Mouse (Mus musculus) mouse trophoblast stem cell (cell line): ENCODE results near the gene Nr2c1.

Experiments
- in situ Hi-C, 2 experiments: fragments of 300-500 bp; cut with MseI, MboI; formaldehyde crosslinking; loops; 2 replicates in 1 of 2; 3 replicates in 1 of 2; pipeline ENCODE4 v1.15.1; 2025

Nr2c1 gene

DNA sequence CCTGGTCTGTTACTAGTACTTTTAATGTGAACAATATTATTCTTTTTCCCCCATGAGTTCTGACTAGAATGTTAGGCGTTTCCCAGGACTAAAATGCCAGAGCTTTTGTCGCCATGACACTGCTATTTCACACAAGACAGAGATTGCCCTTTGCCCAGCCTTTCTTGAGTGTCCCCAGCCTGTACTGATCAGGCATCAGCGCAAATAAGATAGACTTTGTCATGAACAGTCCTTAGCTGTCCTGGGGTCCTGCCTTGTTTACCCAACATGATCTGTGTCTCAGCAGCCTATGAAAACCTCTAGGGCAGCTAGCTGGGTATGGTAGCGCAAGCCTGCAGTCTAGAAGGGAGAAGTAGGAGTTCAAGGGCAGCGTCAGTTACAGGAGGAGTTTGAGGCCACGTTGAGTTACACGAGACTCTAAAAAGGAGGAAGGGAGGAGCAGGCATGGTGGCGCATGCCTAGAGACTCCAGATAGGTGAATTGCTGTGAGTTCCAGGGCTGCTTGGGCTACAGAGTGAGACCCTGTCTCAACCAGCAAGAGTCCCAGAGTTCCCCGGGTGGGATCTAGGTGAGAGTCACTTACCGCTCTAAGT is 8.8 kb upstream of the Nr2c1 start:
- in situ Hi-C loops: no loop called here

DNA sequence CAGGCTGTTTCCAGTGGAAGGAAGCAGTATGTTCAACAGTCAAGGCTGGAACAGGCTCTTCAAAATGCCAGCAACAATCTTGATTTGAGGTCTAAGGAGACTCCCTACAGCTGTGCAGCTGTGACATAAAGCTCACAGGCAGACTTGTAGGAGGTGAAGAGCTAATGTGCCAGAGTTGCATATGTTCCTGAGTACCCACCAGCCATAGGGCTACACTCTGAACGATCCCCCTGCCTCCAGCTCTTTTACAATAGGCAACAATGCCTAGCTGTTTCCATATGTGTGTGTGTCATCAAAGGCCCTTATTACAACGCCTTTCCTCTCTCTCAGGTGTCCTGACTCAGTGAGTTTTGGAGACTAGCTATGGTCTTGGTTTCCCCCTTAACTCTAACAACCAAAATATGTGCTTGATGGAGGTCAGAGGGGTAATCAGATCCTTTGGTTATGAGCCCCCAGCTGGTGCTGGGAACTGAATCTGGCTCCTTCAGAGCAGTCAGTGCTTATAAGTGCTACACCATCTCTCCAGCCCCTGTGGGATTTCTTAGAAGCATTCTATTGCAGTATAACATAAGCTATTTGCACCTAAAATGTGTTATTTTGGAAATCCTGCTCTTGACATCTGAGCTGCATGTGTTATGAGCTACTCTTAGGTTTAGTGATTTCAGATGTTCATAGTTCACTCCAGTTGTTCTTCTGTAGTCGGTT is 7.4 kb upstream of the Nr2c1 start:
- in situ Hi-C loops: no loop called here

DNA sequence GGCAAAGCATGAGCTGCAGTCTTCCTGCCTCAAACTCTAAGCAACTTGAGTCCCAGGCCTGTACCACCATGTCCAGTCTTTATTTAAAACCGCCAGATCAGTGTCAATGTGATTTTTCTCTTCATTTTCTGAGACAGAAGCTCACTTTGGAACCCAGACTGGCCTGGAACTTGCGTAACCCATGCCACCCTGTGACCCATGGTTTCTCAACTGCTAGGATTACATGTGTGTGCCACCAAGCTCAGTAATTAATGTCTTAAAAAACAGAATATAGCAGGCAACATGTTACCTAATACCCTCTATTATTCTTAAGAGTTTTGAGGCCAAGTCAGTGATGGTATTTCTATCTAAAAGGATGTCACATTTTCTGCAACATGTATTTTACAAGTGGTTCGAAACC is 5.4 kb upstream of the Nr2c1 start:
- in situ Hi-C loops: no loop called here

DNA sequence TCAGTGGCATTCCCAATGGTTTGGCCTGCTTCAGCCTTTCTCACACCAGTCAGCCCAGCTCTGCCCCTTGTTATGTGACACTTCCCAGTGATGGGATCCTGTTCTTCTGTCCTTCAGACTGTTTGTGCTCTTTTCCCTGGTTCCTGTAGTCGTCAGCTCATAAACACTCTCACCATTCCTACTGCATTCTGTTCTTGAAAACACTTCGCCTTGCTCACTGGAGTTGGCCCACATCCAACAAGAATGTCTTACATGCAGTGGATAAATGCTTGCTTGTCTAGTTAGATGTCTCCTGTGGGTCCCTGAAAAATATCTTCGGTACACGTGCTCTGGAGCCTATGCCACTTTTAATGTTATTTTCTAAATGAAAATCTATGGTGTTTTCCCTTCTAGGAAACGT is 3.2 kb upstream of the Nr2c1 start:
- in situ Hi-C loops: no loop called here

DNA sequence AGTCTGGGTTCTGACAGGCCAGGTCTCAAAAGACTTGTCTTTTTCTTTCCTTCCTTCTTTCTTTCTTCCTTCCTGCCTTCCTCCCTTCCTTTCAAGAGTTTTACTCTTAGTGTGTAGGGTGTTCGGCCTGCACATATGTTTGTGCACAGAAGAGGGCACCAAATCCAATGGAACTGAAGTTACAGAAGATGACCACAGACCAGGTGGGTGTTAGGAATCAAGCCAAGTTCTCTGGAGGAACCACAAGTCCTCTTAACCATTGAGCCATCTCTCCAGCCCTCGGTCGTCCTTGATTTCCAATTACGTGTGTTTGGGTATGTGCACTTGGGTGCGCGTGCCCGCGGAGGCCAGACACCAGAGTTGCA is 450 bp upstream of the Nr2c1 start:
- in situ Hi-C loops: no loop called here

DNA sequence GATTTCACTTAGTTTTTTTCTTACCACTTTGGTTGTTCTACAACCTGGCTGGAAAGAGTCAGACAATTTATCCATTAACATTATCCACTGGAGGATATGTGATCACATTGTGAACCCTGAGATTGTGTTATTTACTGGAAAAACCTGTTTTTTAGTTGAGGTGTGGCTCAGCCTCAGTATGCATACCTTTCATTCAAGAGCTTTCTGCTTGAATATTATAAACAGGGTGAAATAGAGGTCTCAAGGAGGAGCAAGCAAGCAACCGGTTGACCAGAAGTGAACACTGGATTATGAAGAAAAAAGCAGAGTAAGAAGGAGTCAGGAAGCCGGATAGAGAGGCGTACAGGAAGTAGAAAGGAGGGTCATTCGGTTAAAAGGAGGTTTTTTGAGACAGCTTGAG is 3.7 kb downstream of the Nr2c1 start:
- in situ Hi-C loops: no loop called here

DNA sequence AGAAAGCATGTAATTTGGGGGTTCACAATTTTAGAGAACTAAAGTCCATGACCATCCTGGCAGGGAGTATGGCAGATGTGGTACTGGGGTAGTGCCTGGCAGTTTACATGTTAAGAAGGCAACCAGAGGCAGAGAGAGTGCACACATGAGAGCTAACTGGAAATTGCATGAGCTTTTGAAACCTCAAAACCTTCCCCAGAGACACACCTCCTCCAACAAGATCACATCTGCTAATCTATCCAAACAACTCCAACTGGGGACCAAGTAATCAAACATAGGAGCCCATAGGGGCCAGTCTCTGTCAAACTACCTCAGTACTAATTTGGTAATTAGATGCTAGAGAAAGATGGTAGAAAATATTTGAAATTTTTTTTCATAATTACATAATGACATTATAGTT is 6.0 kb downstream of the Nr2c1 start:
- in situ Hi-C loops: no loop called here

DNA sequence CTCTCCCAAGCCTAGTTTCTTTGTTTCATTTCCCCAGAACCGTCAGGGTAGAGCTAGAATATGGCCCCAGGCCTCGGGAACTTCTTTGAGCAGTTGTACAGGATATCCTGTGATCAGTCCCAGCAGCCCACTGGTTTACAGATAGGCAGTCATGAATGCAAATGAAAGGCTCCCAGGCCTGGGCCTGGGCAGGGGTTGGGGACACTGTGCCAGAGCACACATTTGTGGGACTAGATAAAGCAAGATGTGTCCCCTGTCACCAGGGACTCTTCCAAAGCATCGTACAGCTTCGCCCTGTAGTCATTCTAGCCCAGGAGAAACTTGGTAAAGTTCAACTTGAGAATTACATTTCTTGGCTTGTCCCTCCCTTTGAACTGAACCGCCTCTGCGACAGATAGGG is 11.1 kb downstream of the Nr2c1 start:
- in situ Hi-C loops: no loop called here

DNA sequence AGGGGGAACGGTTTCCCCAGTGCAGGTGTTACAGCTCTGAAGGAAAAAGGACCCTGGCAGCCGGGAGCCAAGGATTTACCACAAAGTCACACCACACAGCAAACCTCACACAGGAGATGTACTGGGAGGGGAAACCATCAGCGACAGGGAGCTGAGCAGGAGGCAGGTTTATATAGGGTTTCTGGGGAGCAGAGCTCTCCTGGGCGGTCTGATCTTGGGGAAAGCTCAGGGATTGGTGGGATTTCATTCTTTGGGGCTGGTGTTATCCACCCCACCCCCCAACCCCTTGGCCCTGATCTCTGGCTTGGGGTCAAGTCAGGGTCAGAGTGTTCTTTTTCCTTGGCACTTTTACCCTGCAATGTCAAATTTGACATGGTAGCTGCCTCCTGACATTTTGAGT is 11.6 kb downstream of the Nr2c1 start:
- in situ Hi-C loops: no loop called here

DNA sequence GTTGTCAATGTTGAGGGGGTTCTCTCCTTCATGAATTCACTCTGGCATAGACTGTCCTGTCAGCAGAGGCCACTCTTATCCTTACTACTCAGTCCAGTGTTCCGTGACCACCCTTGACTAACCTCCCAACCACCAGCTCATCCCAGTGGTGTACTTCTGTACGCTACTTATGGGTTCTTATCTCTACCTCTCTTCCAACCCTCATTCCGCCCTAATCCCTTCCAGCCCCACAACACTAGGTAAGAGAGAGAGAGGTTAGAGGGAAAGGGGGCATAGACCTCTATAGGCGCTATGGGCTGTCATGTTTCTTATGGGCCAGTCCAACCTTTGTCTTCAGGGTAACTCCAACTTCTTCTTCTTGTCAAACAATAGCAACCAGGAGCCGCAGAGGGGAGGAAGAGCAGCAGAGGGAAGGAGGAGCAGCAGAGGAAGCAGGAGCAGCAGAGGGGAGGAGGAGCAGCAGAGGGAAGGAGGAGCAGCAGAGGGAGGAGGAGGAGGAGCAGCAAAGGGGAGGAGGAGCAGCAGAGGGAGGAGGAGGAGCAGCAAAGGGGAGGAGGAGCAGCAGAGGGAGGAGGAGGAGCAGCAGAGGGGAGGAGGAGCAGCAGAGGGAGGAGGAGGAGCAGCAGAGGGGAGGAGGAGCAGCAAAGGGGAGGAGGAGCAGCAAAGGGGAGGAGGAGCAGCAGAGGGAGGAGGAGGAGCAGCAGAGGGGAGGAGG is 13.4 kb downstream of the Nr2c1 start:
- in situ Hi-C loops: no loop called here

DNA sequence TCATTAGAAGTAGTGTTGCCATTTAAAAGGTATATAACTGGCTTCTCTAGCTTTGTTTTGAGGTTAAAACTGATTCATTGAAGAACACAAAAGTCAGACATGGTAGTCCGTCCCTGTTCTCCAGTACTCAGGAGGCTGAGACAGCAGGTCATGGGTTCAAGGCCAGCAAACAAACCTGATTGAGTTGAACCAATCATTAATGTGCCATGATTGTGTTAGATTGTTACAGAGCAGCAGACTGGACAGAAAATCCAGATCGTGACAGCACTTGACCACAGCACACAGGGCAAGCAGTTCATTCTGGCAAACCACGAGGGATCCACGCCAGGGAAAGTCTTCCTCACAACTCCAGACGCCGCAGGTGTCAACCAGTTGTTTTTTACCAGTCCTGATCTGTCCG is 14.2 kb downstream of the Nr2c1 start:
- in situ Hi-C loops: no loop called here

DNA sequence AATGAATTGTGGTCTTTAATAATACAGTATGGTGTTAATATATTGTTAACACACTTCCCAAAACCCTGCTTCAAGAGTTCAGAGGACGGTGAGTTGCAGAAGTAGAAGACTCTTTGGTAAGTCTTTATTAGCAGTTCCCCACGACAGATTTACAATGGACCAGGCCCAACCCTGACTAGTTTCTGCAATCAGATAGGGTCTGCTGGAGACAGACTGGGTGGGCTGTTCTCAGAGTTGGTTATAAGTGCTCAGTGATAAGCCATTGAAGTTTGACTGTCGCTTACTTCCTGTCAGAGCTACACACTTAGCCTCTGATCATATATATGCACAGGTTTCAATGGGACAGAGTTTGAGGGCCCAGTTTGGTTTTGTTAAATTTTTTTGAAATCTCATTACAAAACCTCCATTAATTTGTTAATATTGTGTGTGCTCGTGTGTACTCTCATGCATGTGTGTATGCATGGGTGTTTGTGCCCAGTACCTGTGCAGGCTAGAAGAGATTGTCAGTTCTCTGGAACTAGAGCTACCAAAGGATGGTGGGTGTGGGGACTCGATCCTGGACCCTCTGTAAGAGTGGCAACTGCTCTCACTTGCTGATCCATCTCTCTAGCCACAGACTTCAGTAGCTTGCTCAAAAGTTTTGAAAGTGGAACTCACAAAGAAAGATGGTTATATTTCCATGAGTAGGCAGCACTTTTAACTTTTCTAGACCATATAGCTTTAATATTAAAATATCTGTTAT is 16.5 kb downstream of the Nr2c1 start:
- in situ Hi-C loops: no loop called here

DNA sequence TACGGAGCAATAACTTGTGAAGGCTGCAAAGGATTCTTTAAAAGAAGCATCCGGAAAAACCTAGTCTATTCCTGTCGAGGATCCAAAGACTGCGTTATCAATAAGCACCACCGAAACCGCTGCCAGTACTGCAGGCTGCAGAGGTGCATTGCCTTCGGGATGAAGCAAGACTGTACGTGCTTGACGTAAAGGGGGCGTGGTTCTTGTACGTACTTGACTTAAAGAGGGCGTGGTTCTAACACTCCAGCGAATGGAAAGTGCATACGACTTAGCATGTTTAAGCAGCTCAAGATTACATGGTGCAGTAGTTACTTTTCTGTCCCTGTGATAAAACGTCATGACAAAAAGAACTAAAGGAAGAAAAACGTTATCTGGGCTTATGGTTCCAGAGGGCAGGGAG is 17.6 kb downstream of the Nr2c1 start:
- in situ Hi-C loops: no loop called here

DNA sequence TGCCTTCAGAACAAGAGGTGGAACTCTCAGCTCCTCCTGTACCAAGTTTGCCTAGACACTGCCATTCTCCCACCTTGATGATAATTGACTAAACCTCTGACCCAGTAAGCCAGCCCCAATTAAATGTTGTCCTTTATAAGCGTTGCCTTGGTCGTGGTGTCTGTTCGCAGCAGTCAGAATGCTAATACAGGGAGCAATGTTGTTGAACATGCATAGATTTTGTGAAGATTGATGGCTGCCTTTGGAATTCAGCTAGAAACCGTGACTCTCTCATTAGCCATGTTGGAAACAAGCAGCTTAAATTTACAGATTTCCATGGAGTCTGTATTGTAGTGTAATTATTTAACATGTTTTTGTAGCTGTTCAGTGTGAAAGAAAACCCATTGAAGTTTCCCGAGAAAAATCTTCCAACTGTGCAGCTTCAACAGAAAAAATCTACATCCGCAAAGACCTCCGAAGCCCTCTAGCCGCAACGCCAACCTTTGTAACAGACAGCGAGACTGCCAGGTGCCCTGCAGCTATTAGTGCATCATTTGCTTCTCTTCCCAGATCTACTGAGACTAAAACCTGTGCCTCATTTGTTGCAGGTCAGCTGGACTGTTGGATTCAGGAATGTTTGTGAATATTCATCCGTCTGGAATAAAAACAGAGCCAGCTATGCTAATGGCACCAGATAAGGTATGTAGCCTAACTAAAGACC is 19.4 kb downstream of the Nr2c1 start:
- in situ Hi-C loops: no loop called here

DNA sequence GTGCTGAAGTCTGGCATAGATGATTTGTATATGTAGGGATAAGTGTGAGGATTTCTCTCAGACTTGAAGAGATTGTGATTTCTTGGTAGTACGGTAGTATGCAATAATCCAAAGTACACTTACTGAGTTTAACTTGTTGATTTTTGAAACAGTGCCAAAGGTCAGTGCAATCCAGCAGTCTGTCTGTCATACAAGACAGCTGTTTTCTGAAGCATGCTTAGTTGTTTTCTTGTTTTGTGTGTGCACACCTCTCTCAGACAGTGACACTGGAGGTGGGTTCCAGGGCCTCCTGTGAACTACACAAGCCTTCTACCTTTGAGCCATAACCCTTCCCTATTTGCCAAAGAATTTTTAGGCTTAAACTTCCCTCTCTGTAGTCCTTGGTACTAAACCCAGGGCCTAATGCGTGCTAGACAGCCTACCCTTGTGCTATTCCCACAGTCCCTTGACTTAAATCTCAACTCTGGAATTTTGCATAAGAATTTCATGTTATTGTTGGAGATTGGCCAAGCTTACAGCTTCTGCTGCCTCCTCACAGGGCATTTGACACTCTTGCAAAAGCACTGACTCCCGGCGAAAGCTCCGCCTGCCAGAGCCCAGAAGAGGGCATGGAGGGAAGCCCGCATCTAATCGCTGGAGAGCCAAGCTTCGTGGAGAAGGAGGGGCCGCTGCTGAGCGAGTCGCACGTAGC is 23.8 kb downstream of the Nr2c1 start:
- in situ Hi-C loops: no loop called here

DNA sequence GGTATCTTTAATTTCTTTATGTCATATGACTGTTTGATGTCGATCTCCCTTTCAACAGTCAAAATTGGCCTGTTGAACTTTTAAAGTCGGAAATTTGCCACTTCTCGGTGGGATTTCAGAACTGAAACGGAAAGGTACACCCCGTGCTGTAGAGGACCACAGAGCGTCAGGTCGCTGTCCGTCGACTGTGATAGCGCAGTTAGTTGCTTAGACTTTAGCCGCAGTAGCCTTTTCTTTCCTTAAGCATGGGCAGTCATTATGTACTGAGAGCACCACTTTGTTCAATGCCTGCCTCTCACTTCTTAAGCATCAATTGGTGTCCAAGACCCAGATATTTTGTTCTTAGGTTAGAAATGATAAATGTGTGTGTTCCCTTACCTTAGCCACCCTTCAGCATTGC is 24.3 kb downstream of the Nr2c1 start:
- in situ Hi-C loops: no loop called here

DNA sequence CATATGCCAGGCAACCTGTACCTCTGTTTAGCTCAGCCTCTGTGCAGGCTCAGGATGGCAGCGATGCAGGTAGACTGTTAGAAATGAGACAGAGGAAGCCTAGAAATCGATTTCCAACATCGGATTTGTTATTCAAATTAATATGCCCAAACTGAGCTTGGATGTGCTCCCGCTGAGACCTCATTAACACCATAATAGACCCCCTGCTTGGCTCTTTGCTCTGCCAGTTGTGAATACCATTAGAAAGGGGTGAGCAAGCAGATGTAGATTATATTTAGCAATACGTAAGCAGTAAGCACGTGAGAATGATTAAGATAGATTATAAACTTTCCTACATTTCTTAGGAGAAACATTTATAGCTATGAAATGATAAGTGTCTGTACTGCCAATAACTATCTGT is 24.9 kb downstream of the Nr2c1 start:
- in situ Hi-C loops: no loop called here

DNA sequence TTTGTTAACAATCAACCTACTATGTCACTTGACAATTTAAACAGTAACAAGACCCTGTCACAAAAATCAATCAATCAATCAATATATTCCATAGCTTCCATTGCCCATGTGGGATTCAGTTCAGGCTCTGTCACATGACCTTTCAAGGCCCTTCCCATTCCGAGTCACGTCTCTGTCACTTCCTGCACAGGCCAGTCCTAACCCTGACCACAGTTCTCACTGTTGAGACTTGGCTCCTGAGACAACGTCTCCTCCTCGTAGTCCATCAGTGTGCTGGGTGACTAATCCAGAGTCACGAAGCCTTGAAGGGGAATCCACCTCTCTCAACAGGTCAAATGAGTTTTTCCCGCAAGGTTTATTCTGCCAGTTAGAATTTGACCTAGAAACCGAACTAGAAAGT is 26.8 kb downstream of the Nr2c1 start:
- in situ Hi-C loops: no loop called here

DNA sequence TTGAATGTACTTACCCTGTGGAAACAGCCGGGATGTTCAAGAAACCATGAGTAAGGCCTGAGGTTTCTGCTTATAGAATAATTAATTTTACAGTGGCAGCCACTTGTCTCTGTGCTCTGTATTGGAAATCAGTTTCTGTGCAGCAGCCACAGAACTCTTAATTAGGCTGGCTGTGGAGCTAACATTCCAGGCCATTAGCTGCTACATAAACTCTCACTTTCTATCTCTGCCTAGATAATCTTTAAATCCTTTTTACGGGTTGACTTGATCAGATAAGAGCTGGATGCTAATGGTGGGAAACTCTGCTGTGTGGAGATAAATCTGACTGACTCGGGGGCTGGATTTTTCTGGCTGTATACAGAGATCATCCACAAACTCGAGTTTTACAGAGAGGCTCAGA is 35.4 kb downstream of the Nr2c1 start:
- in situ Hi-C loops: no loop called here

DNA sequence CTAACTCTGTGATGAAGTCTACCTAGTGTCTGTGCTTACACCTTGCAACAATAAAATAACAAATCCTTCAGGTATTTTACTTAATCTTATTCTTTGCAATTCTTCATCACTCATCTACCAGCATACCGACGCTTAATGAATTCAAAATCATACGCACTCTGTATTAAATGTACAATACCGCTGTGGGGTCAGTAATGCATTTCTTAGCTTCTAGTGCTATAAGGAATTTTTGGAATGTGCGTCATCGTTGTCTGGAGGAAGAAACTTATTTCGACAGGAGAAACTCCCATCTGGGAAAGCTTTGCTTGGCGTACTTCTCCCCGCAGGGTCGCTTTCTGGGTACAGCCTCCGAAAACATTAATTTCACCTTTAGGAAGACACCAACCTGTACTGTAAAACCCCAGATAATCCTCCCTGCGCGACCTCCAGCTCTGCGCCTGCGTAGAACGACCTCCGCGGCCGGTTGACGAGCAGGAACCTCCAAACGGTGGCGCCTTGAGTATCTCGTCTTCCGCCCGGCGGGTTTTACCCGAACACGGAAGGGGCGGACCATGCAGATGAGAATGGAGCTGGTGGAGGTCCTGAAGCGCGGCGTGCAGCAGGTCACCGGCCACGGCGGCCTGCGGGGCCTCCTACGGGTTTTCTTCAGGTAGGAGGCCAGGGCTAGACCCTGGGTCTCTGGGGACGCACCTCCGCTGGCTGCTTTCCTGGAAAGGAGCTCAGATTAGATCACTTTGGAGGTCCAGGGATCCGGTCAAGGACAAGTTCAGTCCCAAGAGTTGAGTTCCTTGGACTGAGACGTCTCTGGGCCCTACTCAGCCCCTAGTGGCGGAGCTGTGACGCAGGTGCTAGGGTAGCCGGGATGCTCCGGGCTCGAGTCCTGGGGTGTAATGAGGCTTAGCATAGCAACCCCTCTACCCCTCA is 50.9 kb downstream of the Nr2c1 start, which contains the start of gene Ndufa12:
TSS of gene Ndufa12 (plus strand) at position 239 of the 924 bp plus-strand sequence.
- in situ Hi-C loops: no loop called here
